In the genomic region with DNA sequence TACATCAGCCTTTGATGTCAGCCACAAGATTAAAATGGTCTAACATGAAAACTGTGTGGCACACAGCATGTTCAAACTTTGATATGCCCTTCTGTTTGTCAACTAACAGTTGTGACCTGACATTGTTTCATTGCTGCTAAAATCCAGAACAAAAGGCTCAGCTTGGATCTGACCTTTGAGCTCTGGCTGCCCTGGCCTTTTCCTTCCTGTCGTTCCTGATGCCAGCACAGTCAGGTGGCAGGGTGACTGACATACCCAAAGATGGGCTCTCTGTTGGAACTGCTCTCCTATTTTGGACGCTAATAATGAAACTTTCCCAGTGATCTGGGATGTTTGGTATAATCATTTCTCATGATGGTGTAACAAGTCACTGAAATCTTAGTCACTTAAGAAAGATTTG, we compare ENCODE assay signal across 24 mouse cellular contexts.
DNase-seq lines count a peak whose midpoint lies in the region; ATAC-seq and TF ChIP-seq lines count a peak whose summit lies in the region.
"Had no signal": no experiment of that assay in that cellular context is flagged by ENCODE, and none has a peak within 500 bp of the region (broad histone marks: within the 10 kb centered on the region; RNA-seq: fewer than 3 reads in every experiment).

No protein-coding gene starts in this region.

- TF ChIP-seq CTCF in kidney, adult 2 months (conservative IDR thresholded peaks at IDR 0.05; ENCODE audit: insufficient read depth, insufficient read length, low read depth, low read length) = no peak

- no peaks in the 10 kb centered on the region for H3K36me3 ChIP-seq in kidney, adult 2 months (ENCODE audit: control insufficient read depth, insufficient read depth, low read length)
- no peaks in the 10 kb centered on the region for H3K36me3 ChIP-seq in kidney, embryonic 15.5 days
- H3K36me3 ChIP-seq: embryonic facial prominence, embryonic 12.5 days; embryonic facial prominence, embryonic 15.5 days; heart, embryonic 13.5 days had no signal

- no peaks in the 10 kb centered on the region for H3K27me3 ChIP-seq in kidney, adult 2 months (replicated peaks; ENCODE audit: control insufficient read depth, insufficient read depth, low read length)
- no peaks in the 10 kb centered on the region for H3K27me3 ChIP-seq in kidney, embryonic 15.5 days
- H3K27me3 ChIP-seq: embryonic facial prominence, embryonic 12.5 days; embryonic facial prominence, embryonic 15.5 days; heart, embryonic 13.5 days had no signal

- peaks cover 6% of the 10 kb centered on the region; the same call in 1 of the 2 replicates for H3K4me1 ChIP-seq in kidney, adult 2 months (ENCODE audit: control insufficient read depth, insufficient read depth, low read length)
- H3K4me1 ChIP-seq in kidney, embryonic 15.5 days = peaks cover 17% of the 10 kb centered on the region

- H3K4me2 ChIP-seq in kidney, embryonic 15.5 days = no peak overlapping the region
- H3K4me2 ChIP-seq: embryonic facial prominence, embryonic 12.5 days; embryonic facial prominence, embryonic 15.5 days; heart, embryonic 13.5 days; hindbrain, embryonic 14.5 days had no signal

- no peak overlapping the region for H3K9ac ChIP-seq in kidney, embryonic 15.5 days
- H3K9ac ChIP-seq: embryonic facial prominence, embryonic 12.5 days; embryonic facial prominence, embryonic 15.5 days; forebrain, postnatal 0 days; heart, embryonic 13.5 days; hindbrain, embryonic 14.5 days had no signal

- ATAC-seq in kidney, embryonic 15.5 days (replicated peaks; ENCODE audit: low FRiP score) = no peak
- ATAC-seq: CD4-positive, CD25-positive, alpha-beta regulatory T cell, adult 4 months; forebrain, embryonic 14.5 days; forebrain, postnatal 0 days had no signal

- WGBS in kidney, adult 2 months = 59% methylated on average over 2 of the region's 2 CpGs
- 77% methylated on average over 2 of the region's 2 CpGs for WGBS in kidney, embryonic 15.5 days

- no peak overlapping the region for H3K4me3 ChIP-seq in kidney, adult 2 months (ENCODE audit: insufficient read depth, low read depth, low read length)
- no peak overlapping the region for H3K4me3 ChIP-seq in kidney, embryonic 15.5 days (replicated peaks)
- H3K4me3 ChIP-seq: embryonic facial prominence, embryonic 12.5 days; embryonic facial prominence, embryonic 15.5 days; gastrocnemius, adult 2 months; heart, embryonic 13.5 days had no signal

- no peak overlapping the region for H3K27ac ChIP-seq in kidney, adult 2 months (ENCODE audit: insufficient read depth, low read depth, low read length)
- no peak overlapping the region for H3K27ac ChIP-seq in kidney, embryonic 15.5 days
- H3K27ac ChIP-seq: embryonic facial prominence, embryonic 12.5 days; embryonic facial prominence, embryonic 15.5 days; gastrocnemius, adult 2 months; heart, embryonic 13.5 days; hindbrain, embryonic 14.5 days had no signal

- DNase-seq in kidney, adult 2 months = peak; percentile 68
- DNase-seq in kidney, postnatal 4 days = no peak
- DNase-seq in kidney, postnatal 36 days = peak; percentile 37 to 57
- DNase-seq in testis, postnatal 10 days (ENCODE audit: low spot score) = peak; percentile 3
- DNase-seq in testis, postnatal 14 days (ENCODE audit: low spot score) = no peak
- DNase-seq: adrenal gland, adult 2 months; adrenal gland, postnatal 14 days; cerebellum, adult 11 months; cerebellum, adult 2 months; cerebellum, adult 9-11 months; cerebellum, postnatal 25 days; forebrain, postnatal 0 days; gastrocnemius, adult 2 months; gastrocnemius, postnatal 14 days; heart, adult 18-20 months; heart, postnatal 14 days; heart, postnatal 4 days had no signal

- no peaks in the 10 kb centered on the region for H3K9me3 ChIP-seq in kidney, embryonic 15.5 days (replicated peaks)
- H3K9me3 ChIP-seq: embryonic facial prominence, embryonic 12.5 days; embryonic facial prominence, embryonic 15.5 days; heart, embryonic 13.5 days had no signal

- TF ChIP-seq POLR2A in kidney, adult 2 months (IDR thresholded peaks at IDR 0.05; ENCODE audit: low read depth, low read length) = no peak

Comparison
In these comparisons a context has a peak if more than half of its experiments do, and no peak if none do; other contexts are left out.
1. DNase-seq: peak in kidney, adult 2 months (single experiment), kidney, postnatal 36 days (2 of 2) and testis, postnatal 10 days (single experiment); none in kidney, postnatal 4 days (0 of 2) and testis, postnatal 14 days (single experiment).